Mouse (Mus musculus) limb, embryonic 14.5 days (tissue): ENCODE measurements at regions not wholly inside any gene's neighbourhood (a gene's known extent, or its start where the extent isn't known, plus 50 kb on each side); places are given as distances from the start of the nearest gene placed in this dataset.

Source experiments
- ATAC-seq: fragments of 200-750 bp; cut with Nextera tagmentation; 2 replicates; pipeline ENCODE4 v1.8.0; 2017; ENCODE audit warnings: low read depth, moderate number of reproducible peaks, moderate TSS enrichment; ENCODE audit not compliant: low FRiP score
- DNase-seq: peaks from one replicate; pipeline ENCODE4 v3.0.0-alpha.2; 2015; ENCODE audit warnings: low spot score
- H3K27ac ChIP-seq: fragments of 300-500 bp; sonication (generic); replicated peaks from 2 replicates; pipeline ENCODE4 v1.5.1; 2014; ENCODE audit warnings: low read depth, mild to moderate bottlenecking, low read length, moderate library complexity, mixed read lengths
- H3K27me3 ChIP-seq: fragments of 300-500 bp; sonication (generic); 2 replicates; pipeline ENCODE4 v1.6.1; 2014; ENCODE audit warnings: low read length, mixed read lengths; ENCODE audit not compliant: control insufficient read depth, insufficient read depth
- H3K36me3 ChIP-seq: fragments of 300-500 bp; sonication (generic); 2 replicates; pipeline ENCODE4 v1.6.1; 2014; ENCODE audit warnings: mild to moderate bottlenecking, low read length, moderate library complexity, mixed read lengths; ENCODE audit not compliant: control insufficient read depth, insufficient read depth
- H3K4me1 ChIP-seq: fragments of 300-500 bp; sonication (generic); 2 replicates; pipeline ENCODE4 v1.6.1; 2014; ENCODE audit warnings: antibody characterized with exemption, low read length, mixed read lengths; ENCODE audit not compliant: control insufficient read depth, insufficient read depth
- H3K4me2 ChIP-seq: fragments of 300-500 bp; sonication (generic); replicated peaks from 2 replicates; pipeline ENCODE4 v1.6.1; 2014; ENCODE audit warnings: low read depth, mild to moderate bottlenecking, low read length, moderate library complexity; ENCODE audit not compliant: severe bottlenecking
- H3K4me3 ChIP-seq: fragments of 300-500 bp; sonication (generic); replicated peaks from 2 replicates; pipeline ENCODE4 v1.5.1; 2014; ENCODE audit warnings: low read length
- H3K9ac ChIP-seq: fragments of 300-500 bp; sonication (generic); 2 replicates; pipeline ENCODE4 v1.6.1; 2014; ENCODE audit warnings: mild to moderate bottlenecking, low read depth, low read length, moderate library complexity; ENCODE audit not compliant: severe bottlenecking
- H3K9me3 ChIP-seq: fragments of 300-500 bp; sonication (generic); 2 replicates; pipeline ENCODE4 v1.6.1; 2016; ENCODE audit warnings: low read length; ENCODE audit not compliant: control insufficient read depth
- POLR2A ChIP-seq: fragments of 200-500 bp; IDR thresholded peaks from 2 replicates; pipeline ENCODE4 v1.8.0; 2012; ENCODE audit warnings: inconsistent platforms, mild to moderate bottlenecking, moderate library complexity, borderline replicate concordance; ENCODE audit not compliant: insufficient read depth, insufficient read length; ENCODE audit errors: extremely low read depth
- WGBS: fragments of 180-500 bp; shearing (Covaris S2); extraction: QIAGEN DNeasy Blood & Tissue Kit; methylation state at CpG from one replicate; pipeline ENCODE4 v1.1.7; 2014; 5-methylcytosine and 5-hydroxymethylcytosine counted together

DNA sequence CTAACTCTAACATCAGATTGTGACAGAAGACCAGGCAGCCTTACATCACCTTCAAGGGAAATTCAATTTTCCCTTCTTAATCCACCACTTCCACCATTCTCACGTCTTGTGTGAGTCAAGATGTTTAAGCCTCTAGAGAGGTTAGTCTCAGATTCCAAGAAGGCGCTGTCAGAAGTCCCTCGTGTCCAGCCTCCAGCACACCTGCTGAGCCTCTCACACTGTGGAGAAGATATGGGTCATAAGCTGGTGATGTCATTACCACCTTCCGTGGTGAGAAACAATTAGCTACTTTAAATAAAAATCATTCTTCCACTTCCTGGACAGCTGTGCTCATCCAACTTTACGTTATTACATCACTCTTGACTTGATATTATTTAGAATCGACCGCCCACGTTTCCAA lies 198.3 kb upstream of the Fn1 start:
- Histone ChIP-seq H3K27ac (no peak overlapping the region), H3K4me2 (no peak overlapping the region), H3K4me3 (no peak overlapping the region), H3K9me3 (no peaks in the 10 kb centered on the region), H3K4me1 (no peaks in the 10 kb centered on the region), H3K27me3 (no peaks in the 10 kb centered on the region), H3K36me3 (no peaks in the 10 kb centered on the region), H3K9ac (no peak overlapping the region)
- no peak for DNase-seq
- TF ChIP-seq POLR2A: no peak
- no peak for ATAC-seq
- 76% methylated on average over 8 of the region's 8 CpGs for WGBS

DNA sequence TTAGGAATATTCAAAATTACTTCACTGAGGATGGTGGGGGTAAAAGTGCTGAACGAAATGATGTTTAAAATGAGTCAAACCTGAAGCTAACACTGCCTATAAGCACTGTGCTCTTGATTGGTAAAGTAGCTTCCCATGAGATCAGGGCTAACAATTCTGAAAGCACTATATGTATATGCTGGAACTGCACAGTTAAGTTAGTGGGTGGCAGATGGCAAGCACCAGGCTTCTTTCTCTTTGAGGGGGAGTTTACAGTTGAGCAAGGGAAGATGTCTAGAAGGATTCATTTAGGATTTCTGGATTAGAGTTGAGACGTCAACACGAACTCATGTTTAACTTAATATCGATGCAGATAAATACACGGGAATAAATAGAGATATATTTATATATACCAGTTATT lies 195.7 kb upstream of the Fn1 start:
- H3K4me1 ChIP-seq: peaks cover 4% of the 10 kb centered on the region
- TF ChIP-seq POLR2A: no peak
- H3K27ac ChIP-seq: no peak overlapping the region
- H3K9me3 ChIP-seq: no peaks in the 10 kb centered on the region
- DNase-seq (no peak), ATAC-seq (no peak)
- no peaks in the 10 kb centered on the region for H3K27me3 ChIP-seq
- 92% methylated on average over 5 of the region's 5 CpGs for WGBS
- H3K4me2 ChIP-seq: no peak overlapping the region
- no peak overlapping the region for H3K4me3 ChIP-seq
- H3K9ac ChIP-seq: no peak overlapping the region
- no peaks in the 10 kb centered on the region for H3K36me3 ChIP-seq

DNA sequence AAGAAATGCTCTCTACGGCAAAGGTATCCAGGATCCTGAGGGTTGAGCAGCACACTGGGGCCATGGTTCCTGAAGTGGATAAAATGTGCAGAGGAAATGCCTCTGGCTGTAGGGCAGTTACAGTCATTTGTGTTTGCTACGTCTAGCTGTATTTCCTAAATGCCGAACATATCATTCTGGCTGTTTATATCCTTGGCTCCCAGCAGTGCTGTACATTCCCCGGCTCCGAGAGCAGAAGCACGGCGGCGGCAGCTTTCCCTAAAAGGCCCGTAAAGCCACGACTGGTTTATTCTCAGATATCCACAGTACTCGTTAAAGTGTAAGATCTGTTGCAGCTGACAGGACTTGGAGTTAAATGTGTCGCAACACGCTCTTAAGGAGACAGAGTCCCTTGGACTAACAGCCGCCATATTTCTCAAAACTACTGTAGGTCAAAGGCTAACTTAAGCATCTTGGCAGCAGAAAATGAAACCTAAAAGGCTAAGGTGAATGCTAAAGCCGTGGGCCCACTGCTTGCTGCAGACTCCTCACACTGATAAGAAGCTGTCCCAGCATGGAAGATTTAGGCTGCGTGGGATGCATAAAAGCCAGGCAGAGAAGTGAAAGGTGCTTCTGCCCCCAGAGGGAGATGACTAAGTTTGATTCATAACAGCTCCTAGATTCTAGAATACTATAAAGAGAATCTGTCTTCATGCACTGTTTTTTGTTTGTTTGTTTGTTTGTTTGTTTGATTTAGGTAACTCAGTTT lies 192.1 kb upstream of the Fn1 start:
- H3K9me3 ChIP-seq: no peaks in the 10 kb centered on the region; the same call in 1 of the 2 replicates
- no peak overlapping the region for H3K4me3 ChIP-seq
- no peak for TF ChIP-seq POLR2A
- no peak overlapping the region for H3K9ac ChIP-seq
- 15% methylated on average over 16 of the region's 16 CpGs for WGBS
- H3K27me3 ChIP-seq: no peaks in the 10 kb centered on the region
- peak overlapping the region; percentile 36 for H3K4me2 ChIP-seq
- H3K27ac ChIP-seq: 0 out of 2 replicates have a peak overlapping the region, but pooled peaks have one; percentile 2
- ATAC-seq: peak; percentile 77
- peaks cover 15% of the 10 kb centered on the region for H3K4me1 ChIP-seq
- peak; percentile 64 for DNase-seq
- H3K36me3 ChIP-seq: no peaks in the 10 kb centered on the region

DNA sequence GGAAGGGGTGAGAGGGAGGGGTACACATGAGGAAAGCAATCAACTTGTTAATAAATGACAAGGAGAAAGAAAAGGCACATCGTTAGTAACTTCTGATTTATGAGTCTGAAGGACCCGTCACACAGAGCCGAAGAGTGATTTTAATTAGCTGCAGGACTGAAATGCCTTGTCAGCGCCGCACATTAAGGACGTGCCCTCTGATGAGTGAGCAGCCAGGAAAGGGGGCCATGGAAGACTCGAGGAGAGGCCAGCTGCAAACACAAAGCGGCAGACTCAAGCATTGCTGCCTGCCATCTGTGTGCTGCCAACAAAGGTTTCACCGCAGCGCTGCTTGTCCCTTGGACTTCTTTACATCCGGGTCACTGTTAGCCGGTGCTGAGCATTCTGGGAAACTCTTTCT lies 184.8 kb upstream of the Fn1 start:
- Histone ChIP-seq H3K27me3 (no peaks in the 10 kb centered on the region), H3K27ac (no peak overlapping the region), H3K4me2 (peak overlapping the region; percentile 46), H3K9me3 (no peaks in the 10 kb centered on the region; the same call in 1 of the 2 replicates), H3K4me3 (peak overlapping the region; percentile 15), H3K4me1 (peaks cover 14% of the 10 kb centered on the region), H3K9ac (peak overlapping the region; percentile 26; the same call in 1 of the 2 replicates), H3K36me3 (no peaks in the 10 kb centered on the region)
- DNase-seq (peak; percentile 24), ATAC-seq (no peak)
- WGBS: 11% methylated on average over 12 of the region's 12 CpGs
- no peak for TF ChIP-seq POLR2A

DNA sequence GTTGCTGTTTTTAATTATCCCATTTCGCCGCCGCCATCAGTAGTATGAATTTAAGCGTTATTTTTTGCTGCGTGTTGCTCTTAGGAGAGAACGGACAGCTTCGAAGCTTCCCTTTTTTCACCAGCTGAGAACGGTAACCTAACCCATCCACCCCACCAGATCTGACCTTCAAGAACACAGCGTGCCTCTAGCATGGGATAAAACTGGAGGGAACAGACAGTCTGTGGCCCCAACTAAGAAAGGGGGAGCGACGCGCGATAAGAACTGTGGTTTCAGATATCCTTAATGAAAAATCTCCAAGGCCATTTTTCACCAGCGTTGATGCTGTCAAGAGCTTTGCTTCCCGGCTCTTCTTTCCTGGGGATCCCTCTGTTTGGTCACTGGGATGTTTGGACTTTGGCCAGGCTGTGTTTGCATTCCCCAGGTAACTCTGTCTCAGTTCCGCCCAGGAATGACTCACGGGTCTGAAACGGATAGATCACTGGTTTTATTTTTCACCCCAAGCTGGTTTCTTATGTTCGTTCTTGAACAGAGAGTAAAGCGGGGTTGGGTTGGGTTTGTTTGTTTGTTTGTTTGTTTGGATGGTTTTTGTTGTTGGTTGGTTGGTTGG lies 184.1 kb upstream of the Fn1 start:
- no peak for DNase-seq
- Histone ChIP-seq H3K4me1 (peaks cover 9% of the 10 kb centered on the region), H3K4me2 (peak overlapping the region; percentile 46), H3K36me3 (no peaks in the 10 kb centered on the region), H3K9ac (peak overlapping the region; percentile 5; the same call in 1 of the 2 replicates), H3K27me3 (no peaks in the 10 kb centered on the region), H3K4me3 (peak overlapping the region; percentile 15), H3K27ac (no peak overlapping the region), H3K9me3 (no peaks in the 10 kb centered on the region; the same call in 1 of the 2 replicates)
- ATAC-seq: no peak
- no peak for TF ChIP-seq POLR2A
- WGBS: 22% methylated on average over 20 of the region's 20 CpGs
